Mouse (Mus musculus) cerebellum, adult 8-10 months (tissue): ENCODE measurements around the gene Vps13c.

Experiments
- DNase-seq: peaks from one replicate; pipeline ENCODE4 v3.0.0; 2022

The Vps13c gene

GRCm38 (mm10) chr9:67832046-67832605 lies 8.1 kb upstream of the Vps13c start, which contains the start of gene C2cd4a:
Gene C2cd4a (minus strand): TSS chr9:67832330.
- no peak for DNase-seq

- DNase-seq: no peak
These were observed 5.7 kb upstream of the Vps13c start for GRCm38 (mm10) chr9:67834535-67834934.

- no peak for DNase-seq
These were observed 2.9 kb upstream of the Vps13c start for GRCm38 (mm10) chr9:67837311-67837710.

GRCm38 (mm10) chr9:67842797-67843196 lies 2.6 kb downstream of the Vps13c start:
- no peak for DNase-seq

- no peak for DNase-seq
These were observed 4.8 kb downstream of the Vps13c start for GRCm38 (mm10) chr9:67845012-67845411.

GRCm38 (mm10) chr9:67845648-67846047 lies 5.5 kb downstream of the Vps13c start:
- peak; percentile 58 for DNase-seq

GRCm38 (mm10) chr9:67846089-67846488 lies 5.9 kb downstream of the Vps13c start:
- DNase-seq: no peak

GRCm38 (mm10) chr9:67847606-67848005 lies 7.4 kb downstream of the Vps13c start:
- DNase-seq: no peak

GRCm38 (mm10) chr9:67849397-67849796 lies 9.2 kb downstream of the Vps13c start:
- no peak for DNase-seq

GRCm38 (mm10) chr9:67849846-67850245 lies 9.7 kb downstream of the Vps13c start:
- no peak for DNase-seq

GRCm38 (mm10) chr9:67851150-67851549 lies 11.0 kb downstream of the Vps13c start:
- DNase-seq: no peak

GRCm38 (mm10) chr9:67860273-67860672 lies 20.1 kb downstream of the Vps13c start:
- no peak for DNase-seq

GRCm38 (mm10) chr9:67863332-67863731 lies 23.1 kb downstream of the Vps13c start:
- DNase-seq: no peak

GRCm38 (mm10) chr9:67864011-67864410 lies 23.8 kb downstream of the Vps13c start:
- DNase-seq: no peak

GRCm38 (mm10) chr9:67865411-67865810 lies 25.2 kb downstream of the Vps13c start:
- no peak for DNase-seq

- DNase-seq: no peak
These were observed 27.2 kb downstream of the Vps13c start for GRCm38 (mm10) chr9:67867411-67867810.

GRCm38 (mm10) chr9:67869691-67870450 lies 29.7 kb downstream of the Vps13c start:
- DNase-seq: peak; percentile 12

- DNase-seq: no peak
These were observed 34.5 kb downstream of the Vps13c start for GRCm38 (mm10) chr9:67874522-67875222.

GRCm38 (mm10) chr9:67875337-67875736 lies 35.1 kb downstream of the Vps13c start:
- DNase-seq: peak; percentile 45

- DNase-seq: no peak
These were observed 37.0 kb downstream of the Vps13c start for GRCm38 (mm10) chr9:67877081-67877718.

GRCm38 (mm10) chr9:67878197-67878769 lies 38.1 kb downstream of the Vps13c start:
- DNase-seq: no peak

- no peak for DNase-seq
These were observed 43.3 kb downstream of the Vps13c start for GRCm38 (mm10) chr9:67883349-67883984.

- DNase-seq: no peak
These were observed 43.9 kb downstream of the Vps13c start for GRCm38 (mm10) chr9:67884095-67884494.
